Mouse (Mus musculus) adrenal gland, postnatal 10 days (tissue): ENCODE measurements around the gene Clpb. TPM values are rescaled to one million over a fixed set of nuclear protein-coding genes. Genes with fewer than 3 reads are reported as not detected.

Source experiments
- total RNA-seq, 2 experiments: library from RNA; stranded (reverse); gene quantifications; 2 replicates each; pipeline ENCODE4 v1.2.3; 2021

The Clpb gene
- total RNA-seq, 2 experiments from 2014 or later = 80.4 to 85.2 TPM

Other genes starting within 250 kb of the Clpb start
- 100 to 1,000 TPM; 113 to 120 TPM for gene Pde2a, start 241.9 kb upstream of the Clpb start, total RNA-seq
- under 1 TPM; 0.18 to 0.24 TPM for gene Art2b, start 78.0 kb upstream of the Clpb start, total RNA-seq
- 10 to 100 TPM; 20.9 to 32.4 TPM for gene Phox2a, start 154.7 kb downstream of the Clpb start, total RNA-seq
- 10 to 100 TPM; 72.5 to 98.1 TPM for gene Inppl1, start 174.6 kb downstream of the Clpb start, total RNA-seq
- 1 to 10 TPM; 4.5 to 6.2 TPM for gene Folr2, start 193.6 kb downstream of the Clpb start, total RNA-seq
- gene Anapc15, start 200.1 kb downstream of the Clpb start, total RNA-seq = 10 to 100 TPM; 27.4 to 28.5 TPM
- 1 to 10 TPM; 1.7 to 2.3 TPM for gene Folr1, start 207.2 kb downstream of the Clpb start, total RNA-seq
- 100 to 1,000 TPM; 116 to 126 TPM for gene Lamtor1, start 242.3 kb downstream of the Clpb start, total RNA-seq
- gene Tomt, start 242.7 kb downstream of the Clpb start, total RNA-seq = under 1 TPM in 1 of 2 experiments, not detected in 1; 0.12 TPM